Mouse (Mus musculus) thymus, adult 2 months (tissue): ENCODE measurements around the gene Vegfb. TPM values are rescaled to one million over a fixed set of nuclear protein-coding genes. Genes with fewer than 3 reads are reported as not detected.

Experiments
- DNase-seq: peaks from one replicate; pipeline ENCODE4 v3.0.0; 2021
- H3K27ac ChIP-seq: fragments of 200-500 bp; 2 replicates; pipeline ENCODE4 v1.5.1; 2012; ENCODE audit warnings: low read length, control low read depth; ENCODE audit not compliant: control insufficient read depth, insufficient read depth
- H3K27me3 ChIP-seq: fragments of 200-500 bp; 2 replicates; pipeline ENCODE4 v1.6.1; 2012; ENCODE audit warnings: mild to moderate bottlenecking, low read length, moderate library complexity, mixed read lengths; ENCODE audit not compliant: control insufficient read depth, insufficient read depth
- H3K36me3 ChIP-seq: fragments of 200-500 bp; 2 replicates; pipeline ENCODE4 v1.6.1; 2012; ENCODE audit warnings: mild to moderate bottlenecking, low read length, moderate library complexity; ENCODE audit not compliant: control insufficient read depth, insufficient read depth
- H3K4me1 ChIP-seq: fragments of 200-500 bp; replicated peaks from 2 replicates; pipeline ENCODE4 v1.6.1; 2012; ENCODE audit warnings: low read length; ENCODE audit not compliant: control insufficient read depth, insufficient read depth
- H3K4me3 ChIP-seq: fragments of 200-500 bp; 2 replicates; pipeline ENCODE4 v1.5.1; 2012; ENCODE audit warnings: mild to moderate bottlenecking, low read length, control low read depth, moderate library complexity; ENCODE audit not compliant: control insufficient read depth, insufficient read depth
- CTCF ChIP-seq: fragments of 200-500 bp; IDR thresholded peaks from 2 replicates; pipeline ENCODE4 v1.5.1; 2012; ENCODE audit warnings: mild to moderate bottlenecking, control low read depth, low read length, moderate library complexity, borderline replicate concordance; ENCODE audit not compliant: control insufficient read depth, poor library complexity, insufficient read depth; ENCODE audit errors: extremely low read depth
- POLR2A ChIP-seq: fragments of 200-500 bp; IDR thresholded peaks from 2 replicates; pipeline ENCODE4 v1.6.1; 2012; ENCODE audit warnings: mild to moderate bottlenecking, low read length, control low read depth, moderate library complexity; ENCODE audit not compliant: control insufficient read depth, poor library complexity, insufficient read depth; ENCODE audit errors: extremely low read depth
- WGBS: fragments of 180-500 bp; shearing (Covaris S2); methylation state at CpG from one replicate; pipeline ENCODE4 v1.1.7; 2018; 5-methylcytosine and 5-hydroxymethylcytosine counted together
- polyA plus RNA-seq: library from polyadenylated mRNA; depleted of rRNA; stranded (reverse); fragments of >200 nt; gene quantifications from 2 replicates; pipeline ENCODE4 v1.2.3, GENCODE M21; 2012

The Vegfb gene
- polyA plus RNA-seq, 1 experiment: 38.4 TPM

DNA sequence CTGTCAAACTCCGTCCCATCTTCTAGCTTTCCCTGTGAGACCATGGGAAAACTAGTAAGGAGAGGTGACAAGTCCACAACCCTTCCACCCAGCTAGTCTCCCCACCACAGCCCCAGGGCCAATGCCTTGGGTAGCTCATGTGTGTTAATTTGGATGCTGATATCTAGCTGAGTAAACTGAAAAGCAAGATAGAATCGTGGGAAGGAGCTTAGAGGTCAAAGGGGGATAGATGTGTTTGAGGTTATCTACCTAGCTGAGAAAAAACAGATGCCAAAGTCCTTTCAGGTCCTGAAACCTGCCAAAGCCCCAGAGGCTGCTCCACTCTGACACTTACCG is 8.8 kb downstream of the Vegfb start:
- TF ChIP-seq POLR2A (no peak), CTCF (no peak)
- peaks cover 32% of the 10 kb centered on the region for H3K4me1 ChIP-seq
- H3K27ac ChIP-seq: peak overlapping the region; percentile 7; the same call in 1 of the 2 replicates

DNA sequence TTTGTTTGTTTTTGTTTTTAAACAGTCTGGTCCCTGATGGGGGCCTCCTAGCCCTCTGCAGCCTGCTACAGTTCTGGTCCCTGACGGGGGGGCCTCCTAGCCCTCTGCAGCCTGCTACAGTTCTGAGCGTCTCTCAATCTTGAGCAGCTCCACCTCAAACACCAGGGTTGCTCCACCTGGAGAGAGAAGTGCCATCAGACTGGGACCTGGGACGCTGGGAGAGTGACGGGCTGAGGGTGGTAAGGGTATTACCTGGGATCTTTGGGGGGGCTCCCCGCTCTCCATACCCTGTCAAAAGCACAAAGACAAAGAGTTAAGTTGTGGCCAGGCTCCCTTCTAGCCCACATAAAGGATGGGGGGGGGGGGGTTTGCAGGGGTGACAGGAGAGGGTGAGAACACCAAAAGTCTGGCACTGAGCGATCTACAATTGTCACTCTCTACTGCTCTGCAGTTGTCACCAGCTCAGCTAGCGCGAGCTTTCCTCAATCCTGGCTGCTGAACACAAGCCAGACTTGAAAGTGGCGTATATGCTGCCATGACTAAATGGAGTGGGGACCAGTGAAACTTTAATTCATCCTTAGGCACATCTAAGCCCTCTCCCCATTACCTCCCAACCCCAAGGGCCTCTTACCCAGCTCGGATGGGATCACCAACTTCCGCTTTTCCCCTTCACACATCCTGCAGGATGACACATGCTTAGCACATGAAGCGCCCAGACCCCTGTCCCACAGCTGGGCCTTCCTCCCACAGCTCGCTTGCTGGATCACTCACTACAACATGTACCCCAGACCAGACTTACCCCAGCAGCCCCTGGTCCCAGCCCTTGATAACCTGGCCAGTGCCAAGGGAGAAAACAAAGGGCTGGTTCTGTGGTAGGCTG is 9.5 kb downstream of the Vegfb start:
- Histone ChIP-seq H3K36me3 (peaks cover 6% of the 10 kb centered on the region; the same call in 1 of the 2 replicates), H3K27me3 (no peaks in the 10 kb centered on the region), H3K27ac (peak overlapping the region; percentile 14; the same call in 1 of the 2 replicates), H3K4me3 (no peak overlapping the region), H3K4me1 (peaks cover 32% of the 10 kb centered on the region)
- DNase-seq: no peak
- 90% methylated on average over 13 of the region's 13 CpGs for WGBS
- TF ChIP-seq CTCF: no peak
- TF ChIP-seq POLR2A: no peak

More for the DNA sequence above, 8.8 kb downstream of the Vegfb start:
- WGBS: 61% methylated on average over 3 of the region's 3 CpGs
- Histone ChIP-seq H3K4me3 (peak overlapping the region; percentile 48), H3K36me3 (peaks cover 6% of the 10 kb centered on the region; the same call in 1 of the 2 replicates), H3K27me3 (no peaks in the 10 kb centered on the region)
- DNase-seq: no peak

- DNase-seq: peak; percentile 87
- under 1% methylated on average over 16 of the region's 16 CpGs for WGBS
- H3K27me3 ChIP-seq: no peaks in the 10 kb centered on the region
Measured at GRCm38 (mm10) chr19:6975537-6976521, 11.6 kb downstream of the Vegfb start, which contains the start of gene Plcb3. Gene Plcb3 (minus strand): TSS chr19:6976470.

GRCm38 (mm10) chr19:6974211-6975205 is 12.9 kb downstream of the Vegfb start, which contains the start of gene Ppp1r14b:
Gene Ppp1r14b (plus strand): TSS chr19:6974968.
- DNase-seq: peak; percentile 85
- Histone ChIP-seq H3K27ac (peak within 1 kb of the TSS; percentile 95), H3K4me1 (peaks cover 43% of the 10 kb centered on the region), H3K27me3 (no peaks in the 10 kb centered on the region), H3K36me3 (peaks cover 6% of the 10 kb centered on the region; the same call in 1 of the 2 replicates), H3K4me3 (peak within 1 kb of the TSS; percentile 70)
- 1% methylated on average over 64 of the region's 84 CpGs for WGBS
- TF ChIP-seq CTCF (no peak), POLR2A (no peak; the same call in 1 of the 2 replicates)

More at GRCm38 (mm10) chr19:6975537-6976521, 11.6 kb downstream of the Vegfb start, which contains the start of gene Plcb3:
- H3K4me3 ChIP-seq: peak within 1 kb of the TSS; percentile 62
- peak within 1 kb of the TSS; percentile 95 for H3K27ac ChIP-seq
- peaks cover 32% of the 10 kb centered on the region for H3K4me1 ChIP-seq
- peaks cover 6% of the 10 kb centered on the region; the same call in 1 of the 2 replicates for H3K36me3 ChIP-seq
- peak; percentile 54; the same call in 1 of the 2 replicates for TF ChIP-seq CTCF
- TF ChIP-seq POLR2A: peak; percentile 63

DNA sequence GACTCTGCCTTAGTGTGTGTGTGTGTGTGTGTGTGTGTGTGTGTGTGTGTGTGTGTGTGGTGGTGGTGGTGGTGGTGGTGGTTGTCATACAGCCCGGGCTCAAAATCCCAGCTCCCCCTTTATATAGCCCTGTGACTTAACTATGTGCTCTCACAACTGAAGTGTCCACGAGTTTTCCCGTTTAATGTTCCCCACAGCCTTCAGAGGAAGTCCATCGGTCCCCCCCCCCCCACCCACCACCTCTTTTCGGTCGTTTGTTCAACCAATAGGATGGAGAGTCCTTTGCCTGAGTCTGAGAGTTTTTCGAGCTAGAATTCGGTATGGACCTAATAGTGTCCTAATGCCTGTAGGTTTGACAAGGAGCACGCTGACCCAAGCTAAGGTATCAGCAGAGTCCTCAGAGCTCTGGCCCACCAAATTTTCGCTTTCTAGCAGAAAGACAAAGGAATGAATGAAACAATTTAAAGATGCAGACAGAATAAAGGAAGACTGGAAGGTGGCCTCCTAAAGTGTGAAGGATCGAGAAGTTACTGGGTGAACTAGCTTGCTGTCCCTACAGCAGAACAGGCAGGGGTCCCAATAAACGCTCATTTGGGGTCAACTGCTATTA is 13.8 kb downstream of the Vegfb start:
- no peak for TF ChIP-seq CTCF
- TF ChIP-seq POLR2A: no peak
- H3K4me3 ChIP-seq: no peak overlapping the region; the same call in 1 of the 2 replicates
- no peak overlapping the region for H3K27ac ChIP-seq
- DNase-seq: no peak
- H3K27me3 ChIP-seq: no peaks in the 10 kb centered on the region
- WGBS: 43% methylated on average over 12 of the region's 12 CpGs
- H3K36me3 ChIP-seq: peaks cover 6% of the 10 kb centered on the region; the same call in 1 of the 2 replicates
- peaks cover 44% of the 10 kb centered on the region for H3K4me1 ChIP-seq
